Mouse (Mus musculus) liver, embryonic 16.5 days (tissue): ENCODE measurements around the gene Slc12a4. TPM values are rescaled to one million over a fixed set of nuclear protein-coding genes. Genes with fewer than 3 reads are reported as not detected.
"Not testable (repeated sequence)": the region's sequence is repeated elsewhere in the genome, so short reads cannot be mapped to it uniquely, and the experiment has no call there.

Experiments
- ATAC-seq: fragments of 200-750 bp; cut with Nextera tagmentation; 2 replicates; pipeline ENCODE4 v1.8.0; 2017; ENCODE audit warnings: low read depth, mild to moderate bottlenecking, moderate number of reproducible peaks, moderate library complexity
- H3K27ac ChIP-seq: fragments of 300-500 bp; sonication (generic); 2 replicates; pipeline ENCODE4 v1.5.1; 2014; ENCODE audit warnings: mild to moderate bottlenecking, low read length
- H3K27me3 ChIP-seq: fragments of 300-500 bp; sonication (generic); 2 replicates; pipeline ENCODE4 v1.6.1; 2014; ENCODE audit warnings: low read depth, low read length, mixed read lengths; ENCODE audit not compliant: control insufficient read depth, insufficient read depth
- H3K36me3 ChIP-seq: fragments of 300-500 bp; sonication (generic); 2 replicates; pipeline ENCODE4 v1.6.1; 2014; ENCODE audit warnings: mild to moderate bottlenecking; ENCODE audit not compliant: control insufficient read depth, insufficient read depth
- H3K4me1 ChIP-seq: fragments of 300-500 bp; sonication (generic); 2 replicates; pipeline ENCODE4 v1.6.1; 2014; ENCODE audit warnings: low read depth, low read length, mixed read lengths; ENCODE audit not compliant: control insufficient read depth
- H3K4me2 ChIP-seq: fragments of 300-500 bp; sonication (generic); 2 replicates; pipeline ENCODE4 v1.6.1; 2014; ENCODE audit warnings: low read depth, low read length, mixed read lengths
- H3K4me3 ChIP-seq: fragments of 300-500 bp; sonication (generic); 2 replicates; pipeline ENCODE4 v1.5.1; 2014; ENCODE audit warnings: low read depth, mild to moderate bottlenecking, low read length
- H3K9ac ChIP-seq: fragments of 300-500 bp; sonication (generic); 2 replicates; pipeline ENCODE4 v1.6.1; 2014; ENCODE audit warnings: low read depth, low read length
- H3K9me3 ChIP-seq: fragments of 300-500 bp; sonication (generic); replicated peaks from 2 replicates; pipeline ENCODE4 v1.6.1; 2016; ENCODE audit warnings: low read length; ENCODE audit not compliant: control insufficient read depth
- WGBS: fragments of 180-500 bp; shearing (Covaris S2); extraction: QIAGEN DNeasy Blood & Tissue Kit; methylation state at CpG from one replicate; pipeline ENCODE4 v1.1.7; 2014; ENCODE audit not compliant: insufficient replicate concordance; 5-methylcytosine and 5-hydroxymethylcytosine counted together
- polyA plus RNA-seq: library from polyadenylated mRNA; unstranded; fragments of >200 nt; fragmentation: Nextera tagmentation; extraction: Ambion mirVana; gene quantifications from 2 replicates; pipeline ENCODE4 v1.2.1, GENCODE M21; 2015

Gene Slc12a4
- polyA plus RNA-seq, result 11.1 and 12.0 TPM in 2 replicates

DNA sequence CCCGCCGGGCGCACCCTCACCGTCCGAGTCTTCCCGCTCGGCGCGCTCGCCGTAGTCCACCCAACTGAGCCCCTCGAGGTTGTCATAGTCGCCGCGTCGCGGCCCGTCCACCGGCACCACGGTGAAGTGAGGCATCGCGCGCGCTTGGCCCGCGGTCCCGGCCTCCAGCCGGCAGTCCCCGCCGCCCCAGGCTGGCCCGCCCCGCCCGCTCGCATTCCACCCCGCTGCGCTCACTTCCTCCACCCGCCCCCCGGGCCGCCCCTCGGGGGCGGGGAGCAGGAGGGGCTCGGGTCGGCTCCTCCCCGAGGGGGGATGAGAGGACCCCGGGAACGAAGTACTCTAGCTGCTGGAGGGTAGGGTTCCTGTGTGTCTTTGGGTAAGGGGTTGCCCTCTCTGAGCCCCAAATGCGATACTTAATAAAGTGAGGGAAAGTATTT is at the start of gene Slc12a4:
Slc12a4 (minus strand) TSS at position 193 of the 437 bp plus-strand sequence.
- Histone ChIP-seq H3K36me3 (no peaks in the 10 kb centered on the region), H3K27ac (peak within 1 kb of the TSS; percentile 89), H3K4me2 (peak within 1 kb of the TSS; percentile 96), H3K27me3 (no peaks in the 10 kb centered on the region), H3K9me3 (no peaks in the 10 kb centered on the region), H3K4me1 (peaks cover 54% of the 10 kb centered on the region), H3K9ac (peak within 1 kb of the TSS; percentile 84), H3K4me3 (peak within 1 kb of the TSS; percentile 84)
- ATAC-seq, result peak; percentile 81
- WGBS, result under 1% methylated on average over 47 of the region's 47 CpGs

DNA sequence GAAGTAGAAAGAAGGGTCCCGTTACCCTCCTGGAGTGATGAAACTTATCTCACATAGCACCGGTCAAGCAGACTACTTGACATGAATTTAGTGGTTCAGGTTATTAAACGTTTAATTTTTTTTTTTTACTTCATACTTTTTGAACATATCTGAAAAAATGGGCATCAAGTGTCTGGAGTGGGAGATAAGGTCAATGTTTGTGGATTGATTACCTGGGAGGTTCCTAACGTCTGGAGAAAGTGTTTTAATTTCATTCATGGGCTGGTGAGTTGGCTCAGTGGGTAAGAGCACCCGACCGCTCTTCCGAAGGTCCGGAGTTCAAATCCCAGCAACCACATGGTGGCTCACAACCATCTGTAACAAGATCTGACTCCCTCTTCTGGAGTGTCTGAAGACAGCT is 46.3 kb upstream of the Slc12a4 start:
- H3K36me3 ChIP-seq, H3K9me3 ChIP-seq, H3K27me3 ChIP-seq: not testable (repeated sequence)
- Histone ChIP-seq H3K4me2 (peak overlapping the region; percentile 96), H3K9ac (peak overlapping the region; percentile 86), H3K27ac (peak overlapping the region; percentile 90), H3K4me1 (peaks cover 28% of the 10 kb centered on the region), H3K4me3 (peak overlapping the region; percentile 91)
- peak; percentile 35; the same call in 1 of the 2 replicates for ATAC-seq
- WGBS, result 34% methylated on average over 8 of the region's 8 CpGs

DNA sequence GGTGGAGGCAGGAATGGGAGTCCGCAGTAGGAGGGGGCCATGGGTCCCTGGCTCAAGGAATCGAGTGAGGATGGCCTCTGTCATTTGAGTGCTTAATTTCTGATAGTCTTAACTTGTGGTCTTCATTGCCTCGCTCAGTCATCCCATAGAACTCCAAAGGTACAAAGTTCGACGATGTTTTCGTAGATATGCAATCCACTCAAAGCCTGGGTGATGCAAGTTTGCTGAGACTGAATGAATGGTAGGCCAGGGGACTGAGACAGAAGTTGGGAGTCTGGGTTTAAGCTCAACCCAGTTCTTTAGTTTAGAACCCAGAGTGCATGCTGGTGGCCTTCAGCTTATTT is 45.7 kb upstream of the Slc12a4 start, which contains the start of gene Ddx28:
Ddx28 (minus strand) TSS at position 240 of the 344 bp plus-strand sequence.
- ATAC-seq, result peak; percentile 12
- 0% methylated on average over 6 of the region's 6 CpGs for WGBS
- peak within 1 kb of the TSS; percentile 91 for H3K4me3 ChIP-seq
- no peaks in the 10 kb centered on the region for H3K9me3 ChIP-seq
- H3K4me2 ChIP-seq, result peak within 1 kb of the TSS; percentile 96
- H3K9ac ChIP-seq, result peak within 1 kb of the TSS; percentile 86
- peak within 1 kb of the TSS; percentile 90 for H3K27ac ChIP-seq
- no peaks in the 10 kb centered on the region for H3K27me3 ChIP-seq
- H3K4me1 ChIP-seq, result peaks cover 28% of the 10 kb centered on the region
- H3K36me3 ChIP-seq, result no peaks in the 10 kb centered on the region

DNA sequence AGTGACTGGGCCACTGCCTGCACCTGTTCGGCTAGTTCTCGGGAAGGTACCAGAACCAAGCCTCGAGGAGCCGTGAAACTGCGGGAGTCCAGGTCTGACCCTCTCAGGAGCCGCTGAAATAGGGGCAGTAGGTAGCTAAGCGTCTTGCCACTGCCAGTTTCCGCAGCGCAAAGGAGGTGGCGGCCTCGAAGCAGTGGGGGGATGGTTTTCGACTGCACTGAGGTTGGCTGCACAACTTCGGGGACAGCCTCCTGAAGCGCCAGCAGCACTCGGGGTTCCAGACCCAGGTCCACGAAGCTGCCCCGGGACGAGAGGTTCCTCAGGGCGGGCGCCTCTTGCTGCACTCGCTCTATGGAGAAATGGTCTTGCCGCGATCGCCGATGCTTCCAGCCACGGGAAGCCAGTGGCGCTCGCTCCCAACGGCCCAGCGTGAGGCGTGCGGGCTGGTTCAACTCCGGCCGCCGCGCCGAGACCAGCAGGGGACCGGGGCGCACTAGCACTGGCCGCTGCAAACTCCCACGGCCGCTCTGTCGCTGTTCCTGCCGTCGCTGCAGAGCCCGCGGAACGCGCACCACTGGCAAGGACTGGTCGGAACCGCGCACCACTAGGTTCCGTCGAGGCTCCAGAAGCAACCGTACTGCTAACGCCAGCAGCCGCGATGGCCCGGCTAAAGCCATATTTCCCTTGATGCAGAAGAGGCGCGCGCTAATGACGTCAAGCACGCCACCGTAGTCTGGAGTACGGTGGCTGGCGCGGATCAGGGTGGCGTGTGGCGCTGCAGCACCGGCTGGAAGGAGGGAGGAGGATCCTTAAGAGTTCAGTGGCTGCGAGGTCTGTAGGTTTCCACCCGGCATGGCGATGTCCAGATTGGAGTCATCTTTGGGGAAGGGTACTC is 45.1 kb upstream of the Slc12a4 start:
- peak overlapping the region; percentile 90 for H3K27ac ChIP-seq
- ATAC-seq, result peak; percentile 92
- under 1% methylated on average over 74 of the region's 74 CpGs for WGBS

DNA sequence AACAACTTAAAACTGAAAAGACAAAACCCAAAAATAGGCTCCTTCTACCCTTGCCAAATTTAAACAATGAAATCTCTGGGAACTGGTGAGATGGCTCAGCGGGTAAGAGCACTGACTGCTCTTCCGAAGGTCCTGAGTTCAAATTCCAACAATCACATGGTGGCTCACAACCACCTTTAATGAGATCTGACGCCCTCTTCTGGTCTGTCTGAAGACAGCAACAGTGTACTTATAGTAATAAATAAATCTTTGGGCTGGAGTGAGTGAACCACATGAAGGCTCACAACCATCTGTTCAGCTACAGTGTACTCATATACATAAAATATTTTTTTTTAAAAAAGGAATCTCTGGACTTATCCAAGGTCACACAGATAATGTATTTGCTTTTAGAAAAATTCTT is 42.0 kb upstream of the Slc12a4 start:
- WGBS, result 55% methylated on average over 3 of the region's 3 CpGs
- not testable (repeated sequence) for H3K4me3 ChIP-seq, ATAC-seq, H3K27me3 ChIP-seq, H3K27ac ChIP-seq, H3K9ac ChIP-seq, H3K4me2 ChIP-seq, H3K9me3 ChIP-seq, H3K36me3 ChIP-seq
- peaks cover 23% of the 10 kb centered on the region for H3K4me1 ChIP-seq

More for the DNA sequence above, 45.1 kb upstream of the Slc12a4 start:
- H3K4me2 ChIP-seq, result peak overlapping the region; percentile 96
- no peaks in the 10 kb centered on the region for H3K27me3 ChIP-seq
- H3K4me1 ChIP-seq, result peaks cover 23% of the 10 kb centered on the region
- no peaks in the 10 kb centered on the region for H3K36me3 ChIP-seq
- no peaks in the 10 kb centered on the region for H3K9me3 ChIP-seq
- H3K4me3 ChIP-seq, result peak overlapping the region; percentile 91
- peak overlapping the region; percentile 86 for H3K9ac ChIP-seq

DNA sequence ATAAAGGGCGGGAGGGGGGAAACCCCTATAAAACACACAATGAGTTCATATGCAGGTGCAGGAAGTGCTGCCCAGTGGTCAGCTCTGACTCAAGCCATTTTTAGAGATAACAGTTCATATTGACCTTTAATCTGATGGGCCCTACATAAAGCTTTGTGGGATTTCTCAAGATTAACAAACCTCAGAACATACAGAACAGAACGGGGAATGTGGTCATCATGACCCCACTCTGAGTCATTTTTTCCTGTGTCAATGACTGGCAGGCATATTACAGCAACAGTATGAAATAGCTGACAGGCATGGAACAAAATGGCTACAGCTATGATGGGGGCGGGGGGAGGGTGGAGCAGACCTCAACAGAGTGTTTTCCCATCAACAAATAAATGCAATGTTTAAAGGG is 41.2 kb upstream of the Slc12a4 start:
- no peaks in the 10 kb centered on the region for H3K36me3 ChIP-seq
- H3K27ac ChIP-seq, result no peak overlapping the region
- WGBS, result 48% methylated on average over 3 of the region's 3 CpGs
- no peaks in the 10 kb centered on the region for H3K27me3 ChIP-seq
- H3K4me3 ChIP-seq, result no peak overlapping the region
- no peak overlapping the region for H3K4me2 ChIP-seq
- H3K9ac ChIP-seq, result no peak overlapping the region
- H3K4me1 ChIP-seq, result peaks cover 23% of the 10 kb centered on the region
- H3K9me3 ChIP-seq, result no peaks in the 10 kb centered on the region
- ATAC-seq, result no peak

DNA sequence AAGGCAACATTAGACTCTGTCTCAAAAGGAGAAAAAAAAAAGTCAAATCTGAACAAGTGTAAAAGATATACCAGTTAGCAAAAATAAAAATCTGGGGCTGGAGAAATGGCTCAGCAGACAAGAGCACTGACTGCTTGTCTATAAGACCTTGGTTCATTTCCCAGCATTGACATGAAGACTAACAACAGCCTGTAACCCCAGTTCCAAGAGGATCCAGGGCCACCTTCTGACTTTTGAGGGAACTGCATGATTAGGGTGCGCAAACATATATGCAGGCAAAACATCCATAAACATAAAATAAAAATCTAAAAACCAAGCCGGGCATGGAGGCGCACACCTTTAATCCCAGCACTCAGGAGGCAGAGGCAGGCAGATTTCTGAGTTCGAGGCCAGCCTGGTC is 40.5 kb upstream of the Slc12a4 start:
- no peak overlapping the region for H3K4me3 ChIP-seq
- no peak overlapping the region for H3K27ac ChIP-seq
- no peaks in the 10 kb centered on the region for H3K9me3 ChIP-seq
- peaks cover 17% of the 10 kb centered on the region for H3K4me1 ChIP-seq
- no peak overlapping the region for H3K9ac ChIP-seq
- WGBS, result 74% methylated on average over 4 of the region's 4 CpGs
- H3K36me3 ChIP-seq, result no peaks in the 10 kb centered on the region
- no peak for ATAC-seq
- H3K4me2 ChIP-seq, result no peak overlapping the region
- no peaks in the 10 kb centered on the region for H3K27me3 ChIP-seq

DNA sequence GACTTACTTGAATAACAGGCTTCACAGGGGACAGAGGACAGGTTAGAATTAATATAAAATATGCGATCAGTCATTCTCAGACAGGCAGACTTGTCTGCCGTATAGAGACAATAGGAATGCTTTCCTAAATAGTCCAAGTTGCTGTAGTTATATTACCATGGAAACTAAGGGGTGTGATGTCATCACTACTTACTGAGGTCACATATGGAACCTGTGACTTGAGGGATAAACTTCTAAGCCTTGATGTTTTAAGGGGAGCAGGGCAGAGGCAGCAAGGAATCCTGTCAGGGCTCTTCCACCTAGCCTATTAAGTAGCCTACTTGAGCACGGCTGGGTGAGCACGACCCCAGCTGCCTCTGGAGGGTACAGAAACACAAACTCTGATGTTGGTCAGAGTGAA is 40.0 kb upstream of the Slc12a4 start, which contains the start of gene Dpep2nb:
Dpep2nb (minus strand) TSS at position 101 of the 400 bp plus-strand sequence.
- Histone ChIP-seq H3K4me2 (no peak within 1 kb of the TSS), H3K9ac (no peak within 1 kb of the TSS), H3K4me1 (peaks cover 17% of the 10 kb centered on the region), H3K27ac (no peak within 1 kb of the TSS), H3K36me3 (no peaks in the 10 kb centered on the region), H3K27me3 (no peaks in the 10 kb centered on the region), H3K9me3 (no peaks in the 10 kb centered on the region), H3K4me3 (no peak within 1 kb of the TSS)
- ATAC-seq, result no peak
- 74% methylated on average over 4 of the region's 4 CpGs for WGBS

DNA sequence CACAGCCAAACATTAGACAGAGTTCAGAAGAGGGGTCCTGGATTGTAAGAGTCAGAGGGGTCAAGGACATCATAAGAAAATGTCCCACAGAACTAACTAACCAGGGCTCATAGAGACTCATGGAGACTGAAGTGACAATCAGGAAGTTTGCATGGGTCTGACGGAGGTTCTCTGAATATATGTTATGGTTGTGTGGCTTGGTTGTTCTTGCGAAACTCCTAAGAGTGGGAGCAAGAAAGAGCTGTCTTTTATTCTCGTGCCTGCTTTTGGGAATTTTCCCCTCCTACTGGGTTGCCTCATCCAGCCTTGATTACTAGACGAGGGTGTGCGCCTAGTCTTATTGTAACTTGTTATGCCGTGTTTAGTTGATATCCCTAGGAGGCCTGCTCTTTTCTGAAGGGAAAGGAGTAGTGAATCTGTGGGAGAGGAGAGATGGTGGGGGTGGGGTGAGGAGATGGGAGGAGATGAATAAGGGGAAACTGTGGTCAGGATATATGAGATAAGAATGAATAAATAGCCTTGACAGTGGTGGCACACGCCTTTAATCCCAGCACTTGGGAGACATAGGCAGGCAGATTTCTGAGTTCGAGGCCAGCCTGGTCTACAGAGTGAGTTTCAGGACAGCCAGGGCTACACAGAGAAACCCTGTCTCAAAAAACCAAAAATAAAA is 38.8 kb upstream of the Slc12a4 start:
- ATAC-seq, result no peak
- 41% methylated on average over 8 of the region's 8 CpGs for WGBS
- H3K36me3 ChIP-seq, result no peaks in the 10 kb centered on the region
- peaks cover 7% of the 10 kb centered on the region for H3K4me1 ChIP-seq
- H3K4me2 ChIP-seq, result no peak overlapping the region
- H3K9ac ChIP-seq, result no peak overlapping the region
- H3K4me3 ChIP-seq, result no peak overlapping the region
- H3K27me3 ChIP-seq, result no peaks in the 10 kb centered on the region
- H3K9me3 ChIP-seq, result no peaks in the 10 kb centered on the region
- no peak overlapping the region for H3K27ac ChIP-seq
